Mouse (Mus musculus) erythroblast, adult 5-6 weeks (primary cell): ENCODE results near the gene Zfp583. TPM values are rescaled to one million over a fixed set of nuclear protein-coding genes. Genes with fewer than 3 reads are reported as not detected.
"Not testable (repeated sequence)": the region's sequence is repeated elsewhere in the genome, so short reads cannot be mapped to it uniquely, and the experiment has no call there.

ENCODE experiments used
- ATAC-seq: replicated peaks from 2 replicates; pipeline ENCODE4 v1.8.0; 2016; ENCODE audit warnings: moderate number of reproducible peaks, mild to moderate bottlenecking, moderate TSS enrichment, inconsistent platforms; ENCODE audit not compliant: poor library complexity, low FRiP score, severe bottlenecking
- total RNA-seq, 2 experiments: library from RNA; stranded (forward) in 1 of 2; stranded (reverse) in 1 of 2; fragments of 150-400 nt in 1 of 2; fragments of 200-764, 138-1000 nt in 1 of 2; gene quantifications; 2 replicates each; pipeline versions ENCODE4 v1.2.3 to v1.2.4; 2015 to 2017; ENCODE audit warnings: low replicate concordance in 2 of 2

Zfp583 gene
- total RNA-seq (2015; ENCODE audit: low replicate concordance) (not detected in 2 replicates), total RNA-seq (2017; ENCODE audit: low replicate concordance) (not detected in 2 replicates)

- ATAC-seq, result peak; percentile 87
Measured at GRCm38 (mm10) chr7:6331233-6331956, at the start of gene Zfp583. TSS of gene Zfp583 (minus strand) at chr7:6331285.

- no peak for ATAC-seq
Measured at GRCm38 (mm10) chr7:6378441-6378840, 47.4 kb upstream of the Zfp583 start.

DNA sequence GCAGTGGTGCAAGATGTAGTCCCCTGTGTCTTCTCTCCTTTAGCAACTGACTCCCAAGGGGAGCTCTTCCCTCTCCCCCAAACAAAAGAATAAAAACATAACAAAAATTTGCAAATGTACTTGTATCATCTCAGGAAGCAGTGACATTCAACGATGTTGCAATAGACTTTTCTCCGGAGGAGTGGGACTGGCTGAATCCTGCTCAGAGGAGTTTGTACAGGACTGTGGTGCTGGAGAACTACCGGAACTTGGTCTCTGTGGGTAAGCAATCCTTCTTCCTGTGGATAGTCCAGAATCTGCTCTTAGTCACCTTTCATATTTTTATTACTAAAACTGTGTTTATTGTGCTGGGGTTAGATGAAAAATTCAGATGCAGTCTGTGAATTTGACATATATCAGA lies 41.9 kb upstream of the Zfp583 start:
- ATAC-seq, result no peak

- no peak for ATAC-seq
Measured at GRCm38 (mm10) chr7:6369460-6369859, 38.4 kb upstream of the Zfp583 start.

- ATAC-seq, result not testable (repeated sequence)
Measured at GRCm38 (mm10) chr7:6368146-6368545, 37.1 kb upstream of the Zfp583 start.

GRCm38 (mm10) chr7:6367185-6367584 lies 36.1 kb upstream of the Zfp583 start:
- no peak for ATAC-seq

DNA sequence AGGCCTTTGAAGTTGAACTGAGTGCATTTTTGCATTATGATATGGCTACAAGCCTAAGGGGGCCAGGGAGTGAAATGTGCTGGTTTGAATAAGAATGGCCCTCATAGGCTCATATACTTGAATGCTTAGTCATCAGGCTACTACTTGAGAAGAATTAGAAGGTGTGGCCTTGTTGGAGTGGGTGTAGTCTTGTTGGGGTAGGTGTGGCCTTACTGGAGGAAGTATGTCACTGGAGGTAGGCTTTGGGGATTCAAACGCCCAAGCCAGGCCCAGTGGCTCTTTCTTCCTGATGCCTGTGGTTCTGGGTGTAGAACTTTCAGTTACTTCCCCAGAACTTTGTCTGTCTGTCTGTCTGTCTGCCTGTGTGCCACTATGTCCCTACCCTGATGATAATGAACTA lies 33.7 kb upstream of the Zfp583 start:
- no peak for ATAC-seq

DNA sequence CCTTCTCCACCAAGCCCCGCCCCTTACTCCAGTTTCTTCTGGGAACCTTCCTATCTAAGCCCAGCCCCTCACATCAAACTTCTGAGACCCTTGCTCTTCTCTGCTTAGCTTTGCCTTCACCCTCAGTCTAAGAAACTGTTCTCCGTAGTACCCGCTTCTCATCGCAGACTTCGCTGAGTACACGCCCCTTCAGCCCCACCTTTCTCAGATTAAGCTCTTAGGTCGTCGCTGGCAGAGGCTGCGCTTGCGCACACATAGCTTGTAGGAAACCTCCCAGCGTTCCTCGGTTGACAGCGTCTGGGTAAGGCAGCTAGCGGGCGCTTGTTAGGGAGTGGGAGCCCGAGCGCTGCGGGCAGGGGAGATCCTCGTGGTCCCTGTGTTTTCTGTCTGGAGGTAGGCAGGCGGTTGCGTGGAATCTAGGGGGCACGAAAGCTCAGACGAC lies 32.0 kb upstream of the Zfp583 start, which contains the start of gene Zfp78:
Zfp78 (plus strand) TSS at position 234 of the 442 bp plus-strand sequence.
- ATAC-seq, result peak; percentile 82

GRCm38 (mm10) chr7:6362268-6363046 lies 31.4 kb upstream of the Zfp583 start:
- peak; percentile 75 for ATAC-seq

DNA sequence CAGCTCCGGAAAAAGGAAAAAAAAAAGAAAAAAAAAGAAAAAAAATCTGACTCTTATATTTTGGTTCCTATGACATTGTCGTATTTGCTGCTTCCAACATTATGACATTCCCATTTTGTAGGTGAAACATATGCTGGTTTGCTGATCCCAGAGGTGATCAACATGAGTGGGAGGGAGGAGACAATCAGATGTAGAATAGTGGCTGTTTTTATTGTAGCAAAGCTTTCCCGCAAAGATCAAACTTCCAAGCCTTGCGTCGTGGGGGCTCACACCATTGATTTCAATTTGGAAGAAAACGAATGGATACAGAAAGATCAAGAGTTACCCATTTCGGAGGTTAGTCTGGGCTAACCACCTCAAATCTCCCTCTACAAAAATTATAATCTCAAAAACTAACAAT lies 30.7 kb upstream of the Zfp583 start:
- ATAC-seq, result no peak

DNA sequence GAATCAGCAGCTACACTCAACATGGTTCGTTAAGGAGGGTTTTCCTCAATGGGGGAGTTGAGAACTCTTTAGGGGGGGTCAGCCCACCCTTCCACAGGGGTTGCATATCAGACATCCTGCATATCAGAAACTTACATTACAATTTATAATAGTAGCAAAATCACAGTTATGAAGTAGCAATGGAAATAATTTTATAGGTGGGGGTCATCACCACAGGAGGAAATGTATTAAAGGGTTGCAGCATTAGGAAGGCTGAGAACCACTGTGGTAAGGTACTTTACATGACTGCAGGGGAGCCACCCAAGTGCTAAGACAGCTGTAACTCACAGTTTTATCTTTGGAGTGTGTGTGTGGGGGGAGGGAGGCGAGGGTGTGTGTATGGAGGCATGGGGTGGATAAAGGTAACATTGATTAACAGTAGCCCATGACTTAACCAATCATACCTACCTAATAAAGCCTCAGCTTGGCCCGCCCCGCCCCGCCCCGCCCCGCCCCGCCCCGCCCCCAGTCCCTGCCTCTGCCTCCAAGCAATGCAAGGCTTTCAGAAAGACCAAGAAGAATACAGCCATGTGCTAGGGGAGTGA lies 29.5 kb upstream of the Zfp583 start:
- no peak for ATAC-seq

GRCm38 (mm10) chr7:6358937-6359590 lies 28.0 kb upstream of the Zfp583 start:
- ATAC-seq, result no peak

DNA sequence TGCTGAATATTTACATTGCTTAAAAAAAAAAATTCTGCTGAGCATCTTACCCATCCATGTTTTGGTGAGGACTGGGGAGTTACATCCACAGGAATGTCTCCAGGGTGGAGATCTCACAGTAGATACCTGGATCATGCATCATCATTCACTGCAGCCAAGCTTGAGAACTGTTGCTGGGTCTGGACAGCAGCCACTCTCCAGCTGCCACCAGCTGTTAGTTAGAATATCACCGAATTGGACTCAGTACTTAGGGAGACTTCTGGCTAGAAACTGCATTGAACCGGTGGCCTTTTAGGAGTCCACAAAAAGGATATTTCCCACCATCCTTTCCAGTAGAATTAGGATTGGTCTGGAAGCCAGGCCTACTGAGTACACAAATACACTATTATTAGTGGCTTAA lies 27.0 kb upstream of the Zfp583 start:
- no peak for ATAC-seq

DNA sequence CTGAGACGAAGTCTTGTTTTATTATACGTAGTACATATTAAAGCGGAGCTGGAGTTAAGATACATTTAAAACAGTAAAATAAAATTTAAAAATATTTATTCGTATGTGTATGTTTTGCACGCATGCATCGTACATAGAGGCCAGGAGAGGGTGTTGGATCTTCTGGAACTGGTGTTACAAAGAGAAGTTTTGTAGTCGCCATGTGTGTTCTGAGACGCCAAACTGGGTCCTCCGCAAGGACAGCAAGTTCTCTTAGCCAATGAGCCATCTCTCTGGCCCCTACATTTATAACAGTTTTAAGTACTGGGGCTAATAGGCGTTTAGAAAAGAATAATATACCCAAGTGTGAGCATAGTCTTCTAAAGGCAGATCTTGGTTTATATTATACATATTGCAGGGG lies 13.0 kb upstream of the Zfp583 start:
- no peak for ATAC-seq

GRCm38 (mm10) chr7:6343501-6344071 lies 12.5 kb upstream of the Zfp583 start, which contains the start of gene Gm3854:
TSS of gene Gm3854 (plus strand) at chr7:6343759.
- ATAC-seq, result no peak

- no peak for ATAC-seq
Measured at GRCm38 (mm10) chr7:6339865-6340264, 8.8 kb upstream of the Zfp583 start.

DNA sequence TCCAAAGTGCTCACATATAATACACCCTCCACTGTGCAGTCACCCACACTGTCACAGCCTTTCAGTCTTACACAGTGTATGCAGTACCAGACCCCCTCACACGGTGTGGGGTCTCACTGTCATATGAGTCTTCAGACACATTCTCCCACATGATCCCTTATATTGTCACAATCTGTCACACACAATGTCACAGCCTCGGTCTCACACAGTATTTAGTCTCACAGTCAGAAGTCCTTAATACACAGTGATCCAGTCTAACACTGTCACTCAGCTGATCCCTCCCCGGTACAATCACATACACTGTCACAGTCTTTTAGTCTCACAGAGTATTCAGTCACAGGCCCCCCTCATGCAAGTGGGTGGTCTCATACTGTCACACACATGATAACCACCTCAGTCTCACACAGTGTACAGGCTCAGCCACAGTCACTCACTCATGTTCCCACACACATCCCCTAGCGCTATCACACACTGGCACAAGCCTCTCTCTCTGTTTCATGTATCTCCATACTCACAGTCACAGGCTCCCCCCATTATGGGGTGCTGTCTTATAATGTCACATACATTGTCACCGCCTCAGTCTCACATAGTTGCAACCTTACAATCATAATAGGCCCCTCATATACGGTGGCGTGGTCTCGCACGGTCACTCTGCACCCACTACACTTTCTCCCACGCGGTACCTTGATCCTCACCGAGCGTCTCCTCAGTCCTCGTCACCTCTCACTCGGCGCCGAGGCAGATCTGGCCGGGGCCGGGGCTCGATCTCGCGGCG lies 440 bp downstream of the Zfp583 start:
- ATAC-seq, result peak; percentile 52; the same call in 1 of the 2 replicates

GRCm38 (mm10) chr7:6300796-6301195 lies 30.3 kb downstream of the Zfp583 start:
- ATAC-seq, result not testable (repeated sequence)

GRCm38 (mm10) chr7:6291121-6291520 lies 40.0 kb downstream of the Zfp583 start:
- ATAC-seq, result not testable (repeated sequence)
